Mouse (Mus musculus) embryo, embryonic 10.5 days (tissue): Measurements from ENCODE around the gene Olfr24.
"Not testable (repeated sequence)": the region's sequence is repeated elsewhere in the genome, so short reads cannot be mapped to it uniquely, and the experiment has no call there.

Experiments used
- DNase-seq: peaks from one replicate; pipeline ENCODE4 v3.0.0-alpha.2; 2015; ENCODE audit warnings: low spot score

The Olfr24 gene

GRCm38 (mm10) chr9:18763896-18764295 is at the start of gene Olfr24:
Gene Olfr24, minus strand, starts transcription at chr9:18763996.
- no peak for DNase-seq

- no peak for DNase-seq
Measured at GRCm38 (mm10) chr9:18785316-18785715, 21.5 kb upstream of the Olfr24 start.

- DNase-seq = no peak
Measured at GRCm38 (mm10) chr9:18779476-18779875, 15.7 kb upstream of the Olfr24 start.

GRCm38 (mm10) chr9:18778981-18779380 is 15.2 kb upstream of the Olfr24 start:
- DNase-seq = no peak

- DNase-seq = no peak
Measured at GRCm38 (mm10) chr9:18755595-18755994, 8.2 kb downstream of the Olfr24 start.

- peak; percentile 65 for DNase-seq
Measured at GRCm38 (mm10) chr9:18744639-18745038, 19.2 kb downstream of the Olfr24 start.

GRCm38 (mm10) chr9:18734177-18734576 is 29.6 kb downstream of the Olfr24 start:
- not testable (repeated sequence) for DNase-seq

- DNase-seq = peak; percentile 1
Measured at GRCm38 (mm10) chr9:18722712-18723099, 41.1 kb downstream of the Olfr24 start.

- DNase-seq = peak; percentile 51
Measured at GRCm38 (mm10) chr9:18721931-18722711, 41.7 kb downstream of the Olfr24 start.

GRCm38 (mm10) chr9:18721011-18721410 is 42.8 kb downstream of the Olfr24 start:
- DNase-seq = peak; percentile 42

- DNase-seq = no peak
Measured at GRCm38 (mm10) chr9:18705628-18706027, 58.2 kb downstream of the Olfr24 start.
